Mouse (Mus musculus) bone marrow, adult 2 months (tissue): ENCODE results near the gene Styx.

ENCODE experiments used
- CTCF ChIP-seq: fragments of 200-500 bp; IDR thresholded peaks from 2 replicates; pipeline ENCODE4 v1.5.1; 2011; ENCODE audit warnings: low read length, control low read depth; ENCODE audit not compliant: control insufficient read depth, insufficient read depth
- POLR2A ChIP-seq: fragments of 200-500 bp; IDR thresholded peaks from 2 replicates; pipeline ENCODE4 v1.6.1; 2011; ENCODE audit warnings: low read depth, mild to moderate bottlenecking, control low read depth, low read length, borderline replicate concordance; ENCODE audit not compliant: control insufficient read depth

DNA sequence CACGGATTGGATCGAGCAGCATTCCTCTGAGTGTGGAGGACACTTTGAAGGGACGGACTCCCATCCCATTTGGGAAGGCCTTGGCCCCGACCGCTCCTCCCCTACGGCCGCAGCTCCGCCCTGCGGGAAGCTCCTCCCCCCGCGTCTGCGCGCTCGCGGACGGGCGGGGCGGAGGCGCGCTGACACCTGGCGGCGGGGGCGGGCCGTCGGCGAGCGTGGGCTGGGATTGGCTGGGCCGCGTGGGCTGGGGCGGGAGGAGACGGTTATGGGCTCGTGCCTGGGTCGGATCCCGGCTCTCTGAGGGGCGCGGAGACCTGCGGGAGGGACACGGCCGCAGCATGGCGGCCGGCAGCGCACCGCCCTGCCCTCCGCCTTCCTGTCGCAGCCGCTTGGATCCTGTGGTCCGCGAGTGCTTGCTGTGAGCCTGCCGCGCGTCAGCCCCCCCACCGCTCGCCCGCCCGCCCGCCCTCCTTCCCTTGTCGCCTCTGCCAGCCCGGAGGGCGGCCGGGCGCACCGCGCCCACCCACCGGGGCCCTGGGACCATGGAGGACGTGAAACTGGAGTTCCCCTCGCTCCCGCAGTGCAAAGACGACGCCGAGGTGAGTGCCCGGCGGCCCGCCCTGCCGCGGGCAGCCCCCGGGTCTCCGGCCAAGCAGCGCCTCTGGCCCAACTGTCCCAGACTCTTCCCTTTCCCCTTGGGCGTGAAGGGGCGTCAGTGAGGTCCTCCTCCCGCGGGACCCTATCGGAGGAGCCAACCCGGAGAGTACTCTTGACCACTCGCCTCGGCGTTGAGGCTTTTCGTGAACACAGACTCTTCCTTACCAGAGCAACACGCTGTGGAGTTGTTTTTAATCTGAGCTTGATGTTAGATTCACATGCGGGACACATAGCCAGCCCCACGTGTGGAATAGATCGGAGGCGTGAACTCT lies at the start of gene Styx:
- no peak for TF ChIP-seq CTCF
- TF ChIP-seq POLR2A = peak; percentile 59; the same call in 1 of the 2 replicates
